Mouse (Mus musculus) right cerebral cortex, postnatal 10 days (tissue): ENCODE data around the gene Plekha5.
"Not testable (repeated sequence)": the region's sequence is repeated elsewhere in the genome, so short reads cannot be mapped to it uniquely, and the experiment has no call there.

ENCODE experiments used
- DNase-seq, 2 experiments: peaks; one replicate each; pipeline ENCODE4 v3.0.0; 2021; ENCODE audit warnings: low spot score in 2 of 2

The Plekha5 gene

GRCm38 (mm10) chr6:140576961-140577821, 153.3 kb downstream of the Plekha5 start:
- no peak for DNase-seq

- no peak for DNase-seq
Measured at GRCm38 (mm10) chr6:140577822-140578170, 153.9 kb downstream of the Plekha5 start.

- DNase-seq = not testable (repeated sequence)
Measured at GRCm38 (mm10) chr6:140578985-140579384, 155.1 kb downstream of the Plekha5 start.

- DNase-seq = no peak
Measured at GRCm38 (mm10) chr6:140580170-140580569, 156.3 kb downstream of the Plekha5 start.

GRCm38 (mm10) chr6:140586714-140587259, 162.9 kb downstream of the Plekha5 start:
- DNase-seq = no peak

- DNase-seq = no peak
Measured at GRCm38 (mm10) chr6:140591331-140591730, 167.5 kb downstream of the Plekha5 start.

- DNase-seq = no peak
Measured at GRCm38 (mm10) chr6:140592713-140593112, 168.9 kb downstream of the Plekha5 start.

GRCm38 (mm10) chr6:140593420-140594170, 169.7 kb downstream of the Plekha5 start:
- peak; percentile 70 to 74 for DNase-seq

GRCm38 (mm10) chr6:140595551-140595950, 171.7 kb downstream of the Plekha5 start:
- not testable (repeated sequence) for DNase-seq

GRCm38 (mm10) chr6:140597381-140598329, 173.8 kb downstream of the Plekha5 start:
- DNase-seq = no peak

- no peak for DNase-seq
Measured at GRCm38 (mm10) chr6:140598516-140598915, 174.7 kb downstream of the Plekha5 start.

GRCm38 (mm10) chr6:140599337-140599736, 175.5 kb downstream of the Plekha5 start:
- no peak for DNase-seq

GRCm38 (mm10) chr6:140600671-140601070, 176.8 kb downstream of the Plekha5 start:
- not testable (repeated sequence) for DNase-seq

- no peak for DNase-seq
Measured at GRCm38 (mm10) chr6:140601175-140601574, 177.3 kb downstream of the Plekha5 start.

GRCm38 (mm10) chr6:140603228-140603944, 179.5 kb downstream of the Plekha5 start:
- DNase-seq = no peak

- not testable (repeated sequence) for DNase-seq
Measured at GRCm38 (mm10) chr6:140605173-140605572, 181.3 kb downstream of the Plekha5 start.

- no peak for DNase-seq
Measured at GRCm38 (mm10) chr6:140605732-140606131, 181.9 kb downstream of the Plekha5 start.

GRCm38 (mm10) chr6:140606534-140606933, 182.7 kb downstream of the Plekha5 start:
- DNase-seq = no peak

GRCm38 (mm10) chr6:140608666-140609065, 184.8 kb downstream of the Plekha5 start:
- no peak for DNase-seq

- DNase-seq = no peak
Measured at GRCm38 (mm10) chr6:140609533-140609932, 185.7 kb downstream of the Plekha5 start.

GRCm38 (mm10) chr6:140610117-140610516, 186.3 kb downstream of the Plekha5 start:
- no peak for DNase-seq
